Mouse (Mus musculus) erythroblast, embryonic 14.5 days (primary cell): ENCODE results near the gene Llgl2.

Experiments used
- GATA1 ChIP-seq: IDR thresholded peaks from 2 replicates; pipeline ENCODE4 v1.6.1; 2012; ENCODE audit warnings: low read length, inconsistent platforms, mixed read lengths
- TAL1 ChIP-seq: IDR thresholded peaks from 3 replicates; pipeline ENCODE4 v1.6.1; 2012; ENCODE audit warnings: low read length, inconsistent platforms, mixed read lengths

GRCm38 (mm10) chr11:115792353-115792752, 31.5 kb upstream of the Llgl2 start:
- TF ChIP-seq TAL1 (no peak), GATA1 (no peak)
